Mouse (Mus musculus) liver, embryonic 15.5 days (tissue): ENCODE measurements around the gene Bbc3. TPM values are rescaled to one million over a fixed set of nuclear protein-coding genes. Genes with fewer than 3 reads are reported as not detected.
A peak's percentile ranks its signal among the peaks of the same experiment; 100 is the strongest.

Experiments used
- ATAC-seq: fragments of 200-750 bp; cut with Nextera tagmentation; 2 replicates; pipeline ENCODE4 v1.8.0; 2017; ENCODE audit warnings: moderate number of reproducible peaks, mild to moderate bottlenecking, moderate library complexity; ENCODE audit not compliant: insufficient read depth
- H3K27ac ChIP-seq: fragments of 300-500 bp; sonication (generic); replicated peaks from 2 replicates; pipeline ENCODE4 v1.5.1; 2015; ENCODE audit warnings: mild to moderate bottlenecking, inconsistent platforms
- H3K27me3 ChIP-seq: fragments of 300-500 bp; sonication (generic); 2 replicates; pipeline ENCODE4 v1.6.1; 2015; ENCODE audit warnings: mild to moderate bottlenecking, inconsistent platforms
- H3K36me3 ChIP-seq: fragments of 300-500 bp; sonication (generic); replicated peaks from 2 replicates; pipeline ENCODE4 v1.6.1; 2015; ENCODE audit warnings: moderate library complexity, mild to moderate bottlenecking, inconsistent platforms
- H3K4me1 ChIP-seq: fragments of 300-500 bp; sonication (generic); replicated peaks from 2 replicates; pipeline ENCODE4 v1.6.1; 2015; ENCODE audit warnings: inconsistent platforms
- H3K4me2 ChIP-seq: fragments of 300-500 bp; sonication (generic); 2 replicates; pipeline ENCODE4 v1.6.1; 2015; ENCODE audit warnings: moderate library complexity, mild to moderate bottlenecking, inconsistent platforms
- H3K4me3 ChIP-seq: fragments of 300-500 bp; sonication (generic); replicated peaks from 2 replicates; pipeline ENCODE4 v1.5.1; 2015; ENCODE audit warnings: mild to moderate bottlenecking, inconsistent platforms
- H3K9ac ChIP-seq: fragments of 300-500 bp; sonication (generic); 2 replicates; pipeline ENCODE4 v1.6.1; 2015; ENCODE audit warnings: moderate library complexity, mild to moderate bottlenecking, inconsistent platforms
- H3K9me3 ChIP-seq: fragments of 300-500 bp; sonication (generic); replicated peaks from 2 replicates; pipeline ENCODE4 v1.6.1; 2016; ENCODE audit warnings: inconsistent platforms
- WGBS: fragments of 180-500 bp; shearing (Covaris S2); methylation state at CpG from one replicate; pipeline ENCODE4 v1.1.7; 2015; ENCODE audit warnings: mixed read lengths; ENCODE audit not compliant: insufficient replicate concordance; 5-methylcytosine and 5-hydroxymethylcytosine counted together
- polyA plus RNA-seq: library from polyadenylated mRNA; unstranded; fragments of >200 nt; fragmentation: Nextera tagmentation; extraction: Ambion mirVana; gene quantifications from 2 replicates; pipeline ENCODE4 v1.2.1, GENCODE M21; 2015

Bbc3 gene
- polyA plus RNA-seq, 1 experiment from 2014 or later, result 4.1 TPM

GRCm38 (mm10) chr7:16310020-16310520, 1.9 kb downstream of the Bbc3 start:
- WGBS, result under 1% methylated on average over 33 of the region's 56 CpGs
- peak overlapping the region; percentile 97 for H3K9ac ChIP-seq
- 0 out of 2 replicates have a peak, but pooled peaks cover 2% of the 10 kb centered on the region for H3K36me3 ChIP-seq
- peak overlapping the region; percentile 100 for H3K4me2 ChIP-seq
- no peaks in the 10 kb centered on the region for H3K9me3 ChIP-seq
- H3K4me1 ChIP-seq, result peaks cover 84% of the 10 kb centered on the region
- H3K4me3 ChIP-seq, result peak overlapping the region; percentile 92
- peaks cover 22% of the 10 kb centered on the region for H3K27me3 ChIP-seq
- peak; percentile 43 for ATAC-seq
- H3K27ac ChIP-seq, result peak overlapping the region; percentile 97

- H3K9ac ChIP-seq, result peak overlapping the region; percentile 97
- peaks cover 90% of the 10 kb centered on the region for H3K4me1 ChIP-seq
- H3K27ac ChIP-seq, result peak overlapping the region; percentile 97
- WGBS, result under 1% methylated on average over 31 of the region's 31 CpGs
- H3K9me3 ChIP-seq, result no peaks in the 10 kb centered on the region
- H3K27me3 ChIP-seq, result peaks cover 22% of the 10 kb centered on the region
- H3K36me3 ChIP-seq, result 0 out of 2 replicates have a peak, but pooled peaks cover 5% of the 10 kb centered on the region
- H3K4me3 ChIP-seq, result peak overlapping the region; percentile 92
- peak overlapping the region; percentile 100 for H3K4me2 ChIP-seq
- ATAC-seq, result no peak
These were observed 2.6 kb downstream of the Bbc3 start for GRCm38 (mm10) chr7:16310521-16311452.

- H3K4me1 ChIP-seq, result peaks cover 83% of the 10 kb centered on the region
- H3K4me3 ChIP-seq, result peak overlapping the region; percentile 92
- H3K27me3 ChIP-seq, result peaks cover 22% of the 10 kb centered on the region
- peaks cover 11% of the 10 kb centered on the region; the same call in 1 of the 2 replicates for H3K36me3 ChIP-seq
- H3K27ac ChIP-seq, result peak overlapping the region; percentile 97
- peak overlapping the region; percentile 97 for H3K9ac ChIP-seq
- 1% methylated on average over 14 of the region's 14 CpGs for WGBS
- no peaks in the 10 kb centered on the region for H3K9me3 ChIP-seq
- H3K4me2 ChIP-seq, result peak overlapping the region; percentile 100
- ATAC-seq, result no peak
These were observed 3.3 kb downstream of the Bbc3 start for GRCm38 (mm10) chr7:16311453-16312004.

- H3K4me3 ChIP-seq, result peak overlapping the region; percentile 92
- no peaks in the 10 kb centered on the region for H3K9me3 ChIP-seq
- peaks cover 79% of the 10 kb centered on the region for H3K4me1 ChIP-seq
- H3K36me3 ChIP-seq, result peaks cover 17% of the 10 kb centered on the region
- WGBS, result under 1% methylated on average over 49 of the region's 49 CpGs
- peak overlapping the region; percentile 100 for H3K4me2 ChIP-seq
- peak overlapping the region; percentile 97 for H3K27ac ChIP-seq
- H3K9ac ChIP-seq, result peak overlapping the region; percentile 97
- H3K27me3 ChIP-seq, result peaks cover 22% of the 10 kb centered on the region
- ATAC-seq, result no peak
These were observed 3.9 kb downstream of the Bbc3 start for GRCm38 (mm10) chr7:16312011-16312671.

- Histone ChIP-seq H3K36me3 (peaks cover 23% of the 10 kb centered on the region), H3K4me3 (peak overlapping the region; percentile 92), H3K4me2 (peak overlapping the region; percentile 100), H3K27ac (peak overlapping the region; percentile 97), H3K4me1 (peaks cover 75% of the 10 kb centered on the region), H3K9ac (peak overlapping the region; percentile 97), H3K27me3 (peaks cover 22% of the 10 kb centered on the region), H3K9me3 (no peaks in the 10 kb centered on the region)
- peak; percentile 14 for ATAC-seq
- WGBS, result 2% methylated on average over 12 of the region's 12 CpGs
These were observed 4.6 kb downstream of the Bbc3 start for GRCm38 (mm10) chr7:16312672-16313311.

GRCm38 (mm10) chr7:16313481-16314220, 5.5 kb downstream of the Bbc3 start:
- WGBS, result under 1% methylated on average over 66 of the region's 66 CpGs
- H3K27ac ChIP-seq, result peak overlapping the region; percentile 97
- peaks cover 24% of the 10 kb centered on the region for H3K36me3 ChIP-seq
- H3K4me2 ChIP-seq, result peak overlapping the region; percentile 100
- H3K4me1 ChIP-seq, result peaks cover 69% of the 10 kb centered on the region
- H3K9ac ChIP-seq, result peak overlapping the region; percentile 97
- peaks cover 22% of the 10 kb centered on the region for H3K27me3 ChIP-seq
- ATAC-seq, result peak; percentile 66
- H3K9me3 ChIP-seq, result no peaks in the 10 kb centered on the region
- peak overlapping the region; percentile 92 for H3K4me3 ChIP-seq

GRCm38 (mm10) chr7:16314221-16314775, 6.1 kb downstream of the Bbc3 start:
- peaks cover 24% of the 10 kb centered on the region for H3K36me3 ChIP-seq
- H3K4me3 ChIP-seq, result peak overlapping the region; percentile 92
- peak overlapping the region; percentile 100 for H3K4me2 ChIP-seq
- peaks cover 22% of the 10 kb centered on the region for H3K27me3 ChIP-seq
- no peak; the same call in 1 of the 2 replicates for ATAC-seq
- H3K4me1 ChIP-seq, result peaks cover 63% of the 10 kb centered on the region
- peak overlapping the region; percentile 97 for H3K27ac ChIP-seq
- 21% methylated on average over 13 of the region's 13 CpGs for WGBS
- H3K9me3 ChIP-seq, result no peaks in the 10 kb centered on the region
- H3K9ac ChIP-seq, result peak overlapping the region; percentile 97

GRCm38 (mm10) chr7:16315222-16315759, 7.1 kb downstream of the Bbc3 start:
- peaks cover 24% of the 10 kb centered on the region for H3K36me3 ChIP-seq
- WGBS, result 50% methylated on average over 4 of the region's 4 CpGs
- no peak overlapping the region for H3K4me2 ChIP-seq
- no peak overlapping the region for H3K4me3 ChIP-seq
- H3K27ac ChIP-seq, result peak overlapping the region; percentile 29
- no peaks in the 10 kb centered on the region for H3K9me3 ChIP-seq
- H3K4me1 ChIP-seq, result peaks cover 54% of the 10 kb centered on the region
- H3K9ac ChIP-seq, result no peak overlapping the region
- peaks cover 22% of the 10 kb centered on the region for H3K27me3 ChIP-seq
- ATAC-seq, result no peak

GRCm38 (mm10) chr7:16317094-16317493, 8.9 kb downstream of the Bbc3 start:
- WGBS, result 81% methylated on average over 14 of the region's 14 CpGs
- H3K4me3 ChIP-seq, result no peak overlapping the region
- H3K4me2 ChIP-seq, result no peak overlapping the region
- H3K36me3 ChIP-seq, result peaks cover 24% of the 10 kb centered on the region
- H3K9me3 ChIP-seq, result no peaks in the 10 kb centered on the region
- peaks cover 11% of the 10 kb centered on the region for H3K27me3 ChIP-seq
- no peak for ATAC-seq
- H3K9ac ChIP-seq, result no peak overlapping the region
- peaks cover 42% of the 10 kb centered on the region for H3K4me1 ChIP-seq
- H3K27ac ChIP-seq, result no peak overlapping the region
